Mouse (Mus musculus) hindbrain, postnatal 0 days (tissue): ENCODE data around the gene Pip5k1b. TPM values are rescaled to one million over a fixed set of nuclear protein-coding genes. Genes with fewer than 3 reads are reported as not detected.

ENCODE experiments used
- ATAC-seq: fragments of 200-750 bp; cut with Nextera tagmentation; 2 replicates; pipeline ENCODE4 v1.8.0; 2017; ENCODE audit warnings: mild to moderate bottlenecking, moderate TSS enrichment, moderate library complexity
- DNase-seq: peaks from one replicate; pipeline ENCODE4 v3.0.0-alpha.2; 2015; ENCODE audit warnings: low spot score
- H3K27ac ChIP-seq: fragments of 300-500 bp; sonication (generic); 2 replicates; pipeline ENCODE4 v1.5.1; 2014; ENCODE audit warnings: mild to moderate bottlenecking
- H3K27me3 ChIP-seq: fragments of 300-500 bp; sonication (generic); 2 replicates; pipeline ENCODE4 v1.6.1; 2014; ENCODE audit warnings: low read length, mixed read lengths; ENCODE audit not compliant: insufficient read depth
- H3K36me3 ChIP-seq: fragments of 300-500 bp; sonication (generic); 2 replicates; pipeline ENCODE4 v1.6.1; 2014; ENCODE audit warnings: low read length, mixed read lengths; ENCODE audit not compliant: insufficient read depth
- H3K4me1 ChIP-seq: fragments of 300-500 bp; sonication (generic); 2 replicates; pipeline ENCODE4 v1.6.1; 2014; ENCODE audit warnings: antibody characterized with exemption, low read length, mixed read lengths; ENCODE audit not compliant: insufficient read depth
- H3K4me2 ChIP-seq: fragments of 300-500 bp; sonication (generic); 2 replicates; pipeline ENCODE4 v1.6.1; 2014; ENCODE audit warnings: low read depth, mild to moderate bottlenecking, low read length, moderate library complexity, mixed read lengths
- H3K4me3 ChIP-seq: fragments of 300-500 bp; sonication (generic); 2 replicates; pipeline ENCODE4 v1.5.1; 2014; ENCODE audit warnings: low read length
- H3K9ac ChIP-seq: fragments of 300-500 bp; sonication (generic); replicated peaks from 2 replicates; pipeline ENCODE4 v1.6.1; 2014; ENCODE audit warnings: mild to moderate bottlenecking, low read length, moderate library complexity, mixed read lengths
- H3K9me3 ChIP-seq: fragments of 300-500 bp; sonication (generic); 2 replicates; pipeline ENCODE4 v1.6.1; 2016; ENCODE audit warnings: low read length, mixed read lengths
- CTCF ChIP-seq: IDR thresholded peaks from 2 replicates; pipeline ENCODE4 v1.5.1; 2016; ENCODE audit warnings: antibody characterized with exemption, control low read depth, low read depth
- WGBS: fragments of 180-500 bp; shearing (Covaris S2); extraction: QIAGEN DNeasy Blood & Tissue Kit; methylation state at CpG from one replicate; pipeline ENCODE4 v1.1.7; 2014; 5-methylcytosine and 5-hydroxymethylcytosine counted together
- polyA plus RNA-seq: library from polyadenylated mRNA; unstranded; fragments of >200 nt; fragmentation: Nextera tagmentation; extraction: Ambion mirVana; gene quantifications from 2 replicates; pipeline ENCODE4 v1.2.1, GENCODE M21; 2015
- total RNA-seq: library from RNA; depleted of rRNA; stranded (reverse); fragments of >200 nt; gene quantifications from 2 replicates; pipeline ENCODE4 v1.2.3, GENCODE M21; 2014

The Pip5k1b gene
- total and polyA plus RNA-seq, 2 experiments from 2014 or later: 2.0 to 2.2 TPM

DNA sequence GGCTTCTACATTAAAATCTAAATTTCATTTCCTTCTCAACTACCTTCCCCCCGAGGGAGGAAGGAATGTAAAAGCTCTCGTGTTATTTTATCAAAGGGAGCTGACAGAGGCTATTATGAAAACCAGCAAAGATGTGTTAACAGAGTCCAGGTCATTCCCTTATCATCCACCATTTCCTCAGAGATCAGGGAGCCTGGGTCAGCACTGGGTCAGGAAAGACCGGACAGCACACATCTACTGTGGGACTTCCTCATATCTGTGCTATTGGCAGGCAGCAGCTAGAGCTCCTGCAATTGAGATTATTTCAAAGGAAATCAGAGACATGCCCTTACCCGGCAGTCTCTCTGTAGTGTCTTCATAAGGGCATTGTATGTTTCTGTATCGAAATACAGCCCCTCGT, 177.2 kb downstream of the Pip5k1b start:
- WGBS: 51% methylated on average over 6 of the region's 6 CpGs
- no peak for TF ChIP-seq CTCF
- ATAC-seq: no peak
- Histone ChIP-seq H3K4me3 (no peak overlapping the region), H3K27me3 (no peaks in the 10 kb centered on the region), H3K36me3 (no peaks in the 10 kb centered on the region), H3K4me2 (no peak overlapping the region), H3K4me1 (no peaks in the 10 kb centered on the region), H3K27ac (no peak overlapping the region), H3K9ac (no peak overlapping the region), H3K9me3 (no peaks in the 10 kb centered on the region)
- DNase-seq: no peak

GRCm38 (mm10) chr19:24371763-24372640, 183.7 kb downstream of the Pip5k1b start:
- H3K4me1 ChIP-seq: peaks cover 5% of the 10 kb centered on the region; the same call in 1 of the 2 replicates
- 24% methylated on average over 19 of the region's 19 CpGs for WGBS
- H3K9ac ChIP-seq: no peak overlapping the region
- ATAC-seq (no peak), DNase-seq (peak; percentile 47)
- H3K4me3 ChIP-seq: no peak overlapping the region
- TF ChIP-seq CTCF: no peak
- no peaks in the 10 kb centered on the region for H3K27me3 ChIP-seq
- H3K27ac ChIP-seq: no peak overlapping the region
- H3K4me2 ChIP-seq: peak overlapping the region; percentile 45
- no peaks in the 10 kb centered on the region for H3K36me3 ChIP-seq
- H3K9me3 ChIP-seq: no peaks in the 10 kb centered on the region

DNA sequence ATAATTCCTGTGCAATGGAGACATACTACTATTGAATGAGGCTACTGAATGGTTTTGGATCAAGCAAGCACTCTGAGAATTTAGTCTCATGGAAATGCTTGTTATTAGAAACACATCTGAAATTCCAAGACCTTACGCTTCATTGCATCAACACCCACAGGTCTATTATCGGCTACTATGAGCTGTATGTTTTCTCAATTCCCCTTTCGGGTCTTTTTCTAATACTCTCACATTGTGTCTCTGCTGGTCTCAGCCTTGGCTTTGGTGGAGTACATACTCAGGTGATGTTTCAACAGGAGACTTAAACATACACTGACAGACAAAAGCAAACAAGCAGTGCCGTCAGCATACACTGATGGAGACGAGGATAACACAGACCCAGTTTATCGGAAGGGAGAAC, 187.3 kb downstream of the Pip5k1b start:
- H3K27ac ChIP-seq: no peak overlapping the region
- no peak overlapping the region for H3K4me2 ChIP-seq
- no peak overlapping the region for H3K4me3 ChIP-seq
- ATAC-seq (no peak), DNase-seq (no peak)
- no peaks in the 10 kb centered on the region for H3K9me3 ChIP-seq
- WGBS: 84% methylated on average over 6 of the region's 6 CpGs
- no peaks in the 10 kb centered on the region for H3K36me3 ChIP-seq
- H3K4me1 ChIP-seq: peaks cover 5% of the 10 kb centered on the region; the same call in 1 of the 2 replicates
- H3K27me3 ChIP-seq: no peaks in the 10 kb centered on the region
- H3K9ac ChIP-seq: no peak overlapping the region
- TF ChIP-seq CTCF: no peak

- DNase-seq: no peak
- TF ChIP-seq CTCF: no peak
- H3K4me1 ChIP-seq: peaks cover 5% of the 10 kb centered on the region; the same call in 1 of the 2 replicates
- H3K27ac ChIP-seq: no peak overlapping the region
- H3K9ac ChIP-seq: no peak overlapping the region
- no peaks in the 10 kb centered on the region for H3K27me3 ChIP-seq
- no peaks in the 10 kb centered on the region for H3K9me3 ChIP-seq
- no peak overlapping the region for H3K4me3 ChIP-seq
- ATAC-seq: no peak
- 64% methylated on average over 4 of the region's 4 CpGs for WGBS
- H3K4me2 ChIP-seq: no peak overlapping the region
- H3K36me3 ChIP-seq: no peaks in the 10 kb centered on the region
These were observed 187.9 kb downstream of the Pip5k1b start for GRCm38 (mm10) chr19:24367722-24368121.

GRCm38 (mm10) chr19:24366747-24367146, 188.9 kb downstream of the Pip5k1b start:
- no peaks in the 10 kb centered on the region for H3K36me3 ChIP-seq

GRCm38 (mm10) chr19:24362626-24363321, 192.9 kb downstream of the Pip5k1b start:
- WGBS: 65% methylated on average over 8 of the region's 8 CpGs

More at GRCm38 (mm10) chr19:24366747-24367146, 188.9 kb downstream of the Pip5k1b start:
- Histone ChIP-seq H3K9me3 (no peaks in the 10 kb centered on the region), H3K4me2 (no peak overlapping the region), H3K4me3 (no peak overlapping the region), H3K27ac (no peak overlapping the region), H3K9ac (no peak overlapping the region), H3K27me3 (no peaks in the 10 kb centered on the region), H3K4me1 (no peaks in the 10 kb centered on the region)
- ATAC-seq: no peak
- no peak for DNase-seq
- WGBS: 74% methylated on average over 1 of the region's 1 CpGs
- no peak for TF ChIP-seq CTCF

GRCm38 (mm10) chr19:24359270-24359669, 196.4 kb downstream of the Pip5k1b start:
- ATAC-seq: no peak
- 84% methylated on average over 9 of the region's 9 CpGs for WGBS

More at GRCm38 (mm10) chr19:24362626-24363321, 192.9 kb downstream of the Pip5k1b start:
- no peaks in the 10 kb centered on the region for H3K9me3 ChIP-seq
- no peak overlapping the region for H3K4me2 ChIP-seq
- DNase-seq: no peak
- no peaks in the 10 kb centered on the region for H3K36me3 ChIP-seq
- no peak overlapping the region for H3K9ac ChIP-seq
- no peaks in the 10 kb centered on the region for H3K27me3 ChIP-seq
- no peak for TF ChIP-seq CTCF
- no peak overlapping the region for H3K27ac ChIP-seq
- no peaks in the 10 kb centered on the region for H3K4me1 ChIP-seq
- H3K4me3 ChIP-seq: no peak overlapping the region
- ATAC-seq: no peak

More at GRCm38 (mm10) chr19:24359270-24359669, 196.4 kb downstream of the Pip5k1b start:
- Histone ChIP-seq H3K27ac (no peak overlapping the region), H3K9me3 (no peaks in the 10 kb centered on the region), H3K4me3 (no peak overlapping the region), H3K4me1 (no peaks in the 10 kb centered on the region), H3K9ac (no peak overlapping the region), H3K27me3 (no peaks in the 10 kb centered on the region), H3K4me2 (no peak overlapping the region), H3K36me3 (no peaks in the 10 kb centered on the region)
- TF ChIP-seq CTCF: no peak
- no peak for DNase-seq
